Mouse (Mus musculus) large intestine, adult 2 months (tissue): ENCODE data around the gene Slc15a4. TPM values are rescaled to one million over a fixed set of nuclear protein-coding genes. Genes with fewer than 3 reads are reported as not detected.

Source experiments
- DNase-seq: peaks from one replicate; pipeline ENCODE4 v3.0.0-alpha.2; 2012; ENCODE audit warnings: low read depth, low spot score
- WGBS: fragments of 180-500 bp; shearing (Covaris S2); methylation state at CpG from one replicate; pipeline ENCODE4 v1.1.7; 2018; 5-methylcytosine and 5-hydroxymethylcytosine counted together
- polyA plus RNA-seq: library from polyadenylated mRNA; depleted of rRNA; stranded (reverse); fragments of >200 nt; gene quantifications from 2 replicates; pipeline ENCODE4 v1.2.3, GENCODE M21; 2012; rRNA removed

Slc15a4 gene
- polyA plus RNA-seq, 1 experiment: 15.0 TPM

DNA sequence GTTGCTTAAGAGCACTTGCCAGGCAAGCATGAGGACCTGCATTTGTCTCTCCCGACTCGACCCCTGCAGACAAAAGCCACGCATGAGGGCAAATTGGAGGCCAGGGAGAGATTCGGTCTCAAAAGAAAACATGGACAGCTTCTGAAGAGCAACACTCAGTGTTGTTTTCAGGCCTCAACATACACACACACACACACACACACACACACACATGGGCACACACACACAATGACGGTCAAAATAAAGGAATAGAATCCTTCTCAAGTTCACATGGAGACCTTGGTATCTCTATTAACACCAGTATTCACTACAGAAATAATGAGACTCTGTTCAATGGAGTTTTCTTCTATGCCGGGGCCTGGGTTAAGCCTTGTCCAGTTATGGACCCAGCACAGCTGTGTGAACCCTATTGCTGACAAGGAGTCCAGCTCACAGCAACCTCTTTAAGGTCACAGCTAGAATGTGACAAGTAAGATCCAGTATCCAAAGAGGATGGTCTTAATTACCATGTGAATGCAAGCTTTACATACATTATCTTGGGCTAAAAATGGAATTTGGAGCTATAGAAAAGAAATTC, 65.4 kb downstream of the Slc15a4 start:
- DNase-seq: no peak
- WGBS: 77% methylated on average over 6 of the region's 6 CpGs

DNA sequence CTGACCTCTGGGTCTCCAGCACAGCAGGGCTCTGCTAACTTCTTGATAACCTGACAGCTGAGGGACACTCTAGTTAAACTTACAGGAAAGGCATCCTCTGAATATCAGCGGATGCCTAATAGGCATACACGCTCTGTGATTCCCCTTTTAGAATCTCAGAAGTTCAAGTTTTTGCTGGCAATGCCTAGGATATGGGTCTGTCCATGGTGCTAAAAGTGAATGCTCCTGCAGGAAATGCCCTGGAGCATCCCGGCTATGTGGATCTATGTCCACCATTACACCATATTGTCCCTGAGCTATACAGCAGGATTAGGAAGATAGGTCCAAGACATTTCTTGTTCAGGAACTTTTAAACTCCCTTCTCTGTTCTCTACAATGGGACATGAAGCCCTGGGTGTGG, 71.6 kb downstream of the Slc15a4 start:
- no peak for DNase-seq
- 79% methylated on average over 3 of the region's 3 CpGs for WGBS

DNA sequence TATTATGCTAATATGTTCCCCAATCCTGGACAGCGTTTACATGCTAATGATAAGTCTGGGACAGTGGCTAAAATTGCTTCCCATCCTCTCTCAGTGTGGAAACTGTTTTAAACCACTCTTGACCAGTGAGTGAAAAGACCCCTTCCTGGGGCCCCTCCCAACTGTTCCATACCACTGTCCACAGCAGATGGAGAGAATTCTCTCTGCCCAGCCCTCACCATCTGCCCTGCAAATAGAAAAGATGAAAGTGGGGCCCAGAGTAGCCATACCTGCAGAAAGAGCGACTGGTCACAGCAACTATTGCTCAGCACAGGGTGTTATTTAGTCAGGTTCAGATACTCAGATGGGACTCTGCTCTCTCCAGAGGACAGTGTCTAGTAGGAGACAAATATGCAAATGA, 84.6 kb downstream of the Slc15a4 start:
- DNase-seq: no peak
- 80% methylated on average over 2 of the region's 2 CpGs for WGBS

DNA sequence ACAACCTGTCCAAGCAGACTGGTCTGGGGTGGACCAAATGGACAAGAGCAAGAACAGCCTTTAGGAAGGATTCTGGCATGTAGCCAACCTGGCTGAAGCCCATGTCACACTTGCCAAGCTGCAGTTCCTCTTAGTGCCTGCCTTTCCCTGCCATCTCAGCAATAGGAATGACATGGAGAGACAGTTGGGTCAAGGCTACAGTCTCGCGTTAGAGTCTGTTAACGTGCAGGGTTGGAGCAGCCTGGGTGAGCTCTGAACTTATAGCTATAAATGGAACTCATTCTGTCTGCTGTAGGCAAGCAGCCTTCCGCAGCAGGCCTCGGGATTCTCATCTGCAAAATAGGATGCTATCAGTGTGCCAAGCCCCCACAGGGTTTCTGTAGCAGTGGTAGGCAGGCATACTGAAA, 86.1 kb downstream of the Slc15a4 start:
- WGBS: 81% methylated on average over 5 of the region's 5 CpGs
- DNase-seq: no peak

Other genes starting within 250 kb of the Slc15a4 start
- gene Glt1d1, start 635 bp downstream of the Slc15a4 start, polyA plus RNA-seq: 1.2 and 1.4 TPM in 2 replicates